Mouse (Mus musculus): ENCODE data around the gene Adamts9. TPM values are rescaled to one million over a fixed set of nuclear protein-coding genes. Genes with fewer than 3 reads are reported as not detected.

Gene Adamts9
- polyA plus RNA-seq, 1 experiment from 2014 or later, result 22.8 TPM

GRCm38 (mm10) chr6:92787376-92787712 is 155.9 kb downstream of the Adamts9 start:
- no peaks in the 10 kb centered on the region for H3K36me3 ChIP-seq (ENCODE audit: control insufficient read depth, insufficient read depth, low read length)
- H3K4me2 ChIP-seq (ENCODE audit: low read depth, low read length), result peak overlapping the region; percentile 47
- 0% methylated on average over 12 of the region's 12 CpGs for WGBS
- H3K27ac ChIP-seq (ENCODE audit: low read length), result no peak overlapping the region
- 0 out of 2 replicates have a peak, but pooled peaks cover 4% of the 10 kb centered on the region for H3K27me3 ChIP-seq (ENCODE audit: control insufficient read depth, insufficient read depth, low read length)
- H3K4me3 ChIP-seq (replicated peaks; ENCODE audit: low read length), result peak overlapping the region; percentile 23; the same call in 1 of the 2 replicates
- H3K4me1 ChIP-seq (ENCODE audit: control insufficient read depth, insufficient read depth, low read length), result 0 out of 2 replicates have a peak, but pooled peaks cover 4% of the 10 kb centered on the region
- peak overlapping the region; percentile 57; the same call in 1 of the 2 replicates for H3K9ac ChIP-seq (ENCODE audit: low read length)
- peak; percentile 66 for ATAC-seq (ENCODE audit: insufficient read depth, low FRiP score)
- H3K9me3 ChIP-seq (replicated peaks; ENCODE audit: control insufficient read depth, low read length), result no peaks in the 10 kb centered on the region

GRCm38 (mm10) chr6:92786701-92787375 is 156.5 kb downstream of the Adamts9 start:
- Histone ChIP-seq H3K27ac (ENCODE audit: low read length) (no peak overlapping the region), H3K9me3 (replicated peaks; ENCODE audit: control insufficient read depth, low read length) (no peaks in the 10 kb centered on the region), H3K4me2 (ENCODE audit: low read depth, low read length) (peak overlapping the region; percentile 47), H3K36me3 (ENCODE audit: control insufficient read depth, insufficient read depth, low read length) (no peaks in the 10 kb centered on the region), H3K27me3 (ENCODE audit: control insufficient read depth, insufficient read depth, low read length) (0 out of 2 replicates have a peak, but pooled peaks cover 4% of the 10 kb centered on the region), H3K4me1 (ENCODE audit: control insufficient read depth, insufficient read depth, low read length) (0 out of 2 replicates have a peak, but pooled peaks cover 4% of the 10 kb centered on the region), H3K9ac (ENCODE audit: low read length) (peak overlapping the region; percentile 57; the same call in 1 of the 2 replicates), H3K4me3 (replicated peaks; ENCODE audit: low read length) (peak overlapping the region; percentile 23; the same call in 1 of the 2 replicates)
- ATAC-seq (ENCODE audit: insufficient read depth, low FRiP score), result no peak
- 16% methylated on average over 20 of the region's 20 CpGs for WGBS

DNA sequence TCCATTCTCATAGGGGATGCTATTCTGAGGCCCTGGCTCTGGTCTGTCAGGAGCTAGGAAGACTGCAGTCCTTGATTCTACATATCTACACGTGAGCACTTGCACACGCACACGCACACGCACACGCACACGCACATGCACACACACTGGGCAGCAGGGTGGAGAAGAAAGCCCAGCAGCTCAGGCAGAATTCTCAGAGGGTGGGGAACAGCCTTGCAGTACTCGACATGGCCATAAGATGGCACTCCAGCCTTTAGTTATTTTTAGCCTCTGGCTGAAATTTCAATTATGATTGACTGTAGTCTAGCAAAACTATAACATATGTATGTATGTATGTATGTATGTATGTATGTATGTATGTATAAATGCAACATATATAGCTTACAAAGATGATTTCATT is 158.5 kb downstream of the Adamts9 start:
- Histone ChIP-seq H3K27ac (ENCODE audit: low read length) (no peak overlapping the region), H3K9me3 (replicated peaks; ENCODE audit: control insufficient read depth, low read length) (no peaks in the 10 kb centered on the region), H3K4me2 (ENCODE audit: low read depth, low read length) (no peak overlapping the region), H3K4me1 (ENCODE audit: control insufficient read depth, insufficient read depth, low read length) (0 out of 2 replicates have a peak, but pooled peaks cover 4% of the 10 kb centered on the region), H3K4me3 (replicated peaks; ENCODE audit: low read length) (no peak overlapping the region), H3K9ac (ENCODE audit: low read length) (no peak overlapping the region), H3K27me3 (ENCODE audit: control insufficient read depth, insufficient read depth, low read length) (0 out of 2 replicates have a peak, but pooled peaks cover 4% of the 10 kb centered on the region), H3K36me3 (ENCODE audit: control insufficient read depth, insufficient read depth, low read length) (no peaks in the 10 kb centered on the region)
- 19% methylated on average over 7 of the region's 7 CpGs for WGBS
- no peak for ATAC-seq (ENCODE audit: insufficient read depth, low FRiP score)

GRCm38 (mm10) chr6:92781446-92781845 is 161.8 kb downstream of the Adamts9 start:
- Histone ChIP-seq H3K27ac (ENCODE audit: low read length) (no peak overlapping the region), H3K4me3 (replicated peaks; ENCODE audit: low read length) (no peak overlapping the region), H3K4me1 (ENCODE audit: control insufficient read depth, insufficient read depth, low read length) (no peaks in the 10 kb centered on the region), H3K9me3 (replicated peaks; ENCODE audit: control insufficient read depth, low read length) (no peaks in the 10 kb centered on the region), H3K9ac (ENCODE audit: low read length) (no peak overlapping the region), H3K36me3 (ENCODE audit: control insufficient read depth, insufficient read depth, low read length) (no peaks in the 10 kb centered on the region), H3K4me2 (ENCODE audit: low read depth, low read length) (no peak overlapping the region), H3K27me3 (ENCODE audit: control insufficient read depth, insufficient read depth, low read length) (0 out of 2 replicates have a peak, but pooled peaks cover 4% of the 10 kb centered on the region)
- 75% methylated on average over 6 of the region's 6 CpGs for WGBS
- ATAC-seq (ENCODE audit: insufficient read depth, low FRiP score), result no peak

- Histone ChIP-seq H3K4me1 (ENCODE audit: control insufficient read depth, insufficient read depth, low read length) (no peaks in the 10 kb centered on the region), H3K27me3 (ENCODE audit: control insufficient read depth, insufficient read depth, low read length) (no peaks in the 10 kb centered on the region), H3K9ac (ENCODE audit: low read length) (no peak overlapping the region), H3K4me3 (replicated peaks; ENCODE audit: low read length) (no peak overlapping the region), H3K27ac (ENCODE audit: low read length) (no peak overlapping the region), H3K9me3 (replicated peaks; ENCODE audit: control insufficient read depth, low read length) (no peaks in the 10 kb centered on the region), H3K4me2 (ENCODE audit: low read depth, low read length) (no peak overlapping the region), H3K36me3 (ENCODE audit: control insufficient read depth, insufficient read depth, low read length) (no peaks in the 10 kb centered on the region)
- WGBS, result 52% methylated on average over 5 of the region's 5 CpGs
- 0 out of 2 replicates have a peak, but pooled peaks have one; percentile 40 for ATAC-seq (ENCODE audit: insufficient read depth, low FRiP score)
Measured at GRCm38 (mm10) chr6:92779935-92780205, 163.4 kb downstream of the Adamts9 start.

DNA sequence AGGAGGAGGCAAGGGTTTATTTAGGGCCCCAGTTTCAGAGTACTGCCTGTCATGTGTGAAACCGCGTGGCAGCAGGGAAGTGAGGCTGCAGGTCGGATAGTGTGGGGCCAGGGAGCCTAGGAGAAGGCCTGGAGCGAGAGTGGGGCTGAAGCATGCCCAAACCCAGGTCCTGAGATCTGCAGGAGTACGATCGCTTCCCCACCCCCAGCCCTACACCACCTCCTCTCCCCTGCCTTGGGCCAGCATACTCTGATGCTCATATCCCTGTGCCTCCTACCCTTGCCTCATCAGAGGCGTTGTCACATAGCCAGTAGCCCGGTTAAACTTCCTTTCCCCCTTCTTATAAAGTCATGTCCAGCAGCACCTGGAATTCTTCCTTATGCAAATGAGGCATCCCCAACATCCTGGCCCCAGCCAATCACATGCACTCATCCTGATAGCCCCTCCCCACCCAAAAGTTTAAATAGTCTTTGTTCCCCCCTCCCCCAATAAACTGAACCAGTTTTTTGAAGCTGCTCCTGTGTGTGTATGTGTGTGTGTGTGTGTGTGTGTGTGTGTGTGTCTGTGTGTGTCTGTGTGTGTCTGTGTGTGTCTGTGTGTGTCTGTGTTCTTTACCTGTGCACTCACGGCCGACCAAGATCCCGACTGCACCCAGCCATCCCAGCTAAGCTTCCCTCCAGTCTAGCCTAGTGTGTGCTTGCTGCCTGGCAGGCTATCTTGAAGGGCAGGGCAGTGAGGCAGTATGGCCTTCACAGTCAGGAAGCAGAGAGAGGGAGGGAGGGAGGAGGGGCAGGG is 164.0 kb downstream of the Adamts9 start:
- Histone ChIP-seq H3K4me2 (ENCODE audit: low read depth, low read length) (no peak overlapping the region), H3K36me3 (ENCODE audit: control insufficient read depth, insufficient read depth, low read length) (no peaks in the 10 kb centered on the region), H3K9ac (ENCODE audit: low read length) (no peak overlapping the region), H3K4me3 (replicated peaks; ENCODE audit: low read length) (no peak overlapping the region), H3K27ac (ENCODE audit: low read length) (no peak overlapping the region), H3K27me3 (ENCODE audit: control insufficient read depth, insufficient read depth, low read length) (no peaks in the 10 kb centered on the region), H3K4me1 (ENCODE audit: control insufficient read depth, insufficient read depth, low read length) (no peaks in the 10 kb centered on the region), H3K9me3 (replicated peaks; ENCODE audit: control insufficient read depth, low read length) (no peaks in the 10 kb centered on the region)
- 80% methylated on average over 11 of the region's 11 CpGs for WGBS
- peak; percentile 21; the same call in 1 of the 2 replicates for ATAC-seq (ENCODE audit: insufficient read depth, low FRiP score)

- 17% methylated on average over 2 of the region's 2 CpGs for WGBS
- Histone ChIP-seq H3K9ac (ENCODE audit: low read length) (no peak overlapping the region), H3K4me3 (replicated peaks; ENCODE audit: low read length) (no peak overlapping the region), H3K4me2 (ENCODE audit: low read depth, low read length) (no peak overlapping the region), H3K9me3 (replicated peaks; ENCODE audit: control insufficient read depth, low read length) (no peaks in the 10 kb centered on the region), H3K27ac (ENCODE audit: low read length) (no peak overlapping the region), H3K4me1 (ENCODE audit: control insufficient read depth, insufficient read depth, low read length) (no peaks in the 10 kb centered on the region), H3K36me3 (ENCODE audit: control insufficient read depth, insufficient read depth, low read length) (no peaks in the 10 kb centered on the region), H3K27me3 (ENCODE audit: control insufficient read depth, insufficient read depth, low read length) (no peaks in the 10 kb centered on the region)
- ATAC-seq (ENCODE audit: insufficient read depth, low FRiP score), result no peak
Measured at GRCm38 (mm10) chr6:92776356-92776755, 166.9 kb downstream of the Adamts9 start.

GRCm38 (mm10) chr6:92762372-92762771 is 180.9 kb downstream of the Adamts9 start:
- no peak overlapping the region for H3K9ac ChIP-seq (ENCODE audit: low read length)
- H3K4me1 ChIP-seq (ENCODE audit: control insufficient read depth, insufficient read depth, low read length), result no peaks in the 10 kb centered on the region
- H3K36me3 ChIP-seq (ENCODE audit: control insufficient read depth, insufficient read depth, low read length), result no peaks in the 10 kb centered on the region
- no peak for ATAC-seq (ENCODE audit: insufficient read depth, low FRiP score)
- no peak overlapping the region for H3K27ac ChIP-seq (ENCODE audit: low read length)
- WGBS, result 59% methylated on average over 3 of the region's 3 CpGs
- H3K4me3 ChIP-seq (replicated peaks; ENCODE audit: low read length), result no peak overlapping the region
- no peak overlapping the region for H3K4me2 ChIP-seq (ENCODE audit: low read depth, low read length)
- no peaks in the 10 kb centered on the region for H3K27me3 ChIP-seq (ENCODE audit: control insufficient read depth, insufficient read depth, low read length)
- H3K9me3 ChIP-seq (replicated peaks; ENCODE audit: control insufficient read depth, low read length), result no peaks in the 10 kb centered on the region

DNA sequence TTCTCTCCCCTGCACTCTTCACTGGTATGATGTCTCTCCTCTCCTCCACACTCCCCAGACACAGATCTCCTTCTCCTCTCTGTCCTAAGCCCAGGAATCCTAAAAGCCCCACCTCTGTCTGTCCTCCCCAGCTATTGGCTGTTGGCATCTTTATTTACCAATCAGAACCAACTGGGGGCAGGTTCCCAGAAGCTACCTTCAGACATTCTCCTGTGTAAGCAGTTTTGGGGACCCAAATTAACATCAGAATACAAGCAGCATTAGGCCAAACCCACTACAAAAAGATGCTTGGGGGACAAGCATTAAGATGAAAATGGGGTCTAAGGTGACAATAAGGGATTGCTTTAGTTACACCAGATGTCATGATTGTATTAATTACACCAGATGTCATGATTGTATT is 183.7 kb downstream of the Adamts9 start:
- Histone ChIP-seq H3K27me3 (ENCODE audit: control insufficient read depth, insufficient read depth, low read length) (no peaks in the 10 kb centered on the region), H3K4me3 (replicated peaks; ENCODE audit: low read length) (no peak overlapping the region), H3K27ac (ENCODE audit: low read length) (no peak overlapping the region), H3K9me3 (replicated peaks; ENCODE audit: control insufficient read depth, low read length) (no peaks in the 10 kb centered on the region), H3K9ac (ENCODE audit: low read length) (no peak overlapping the region), H3K36me3 (ENCODE audit: control insufficient read depth, insufficient read depth, low read length) (no peaks in the 10 kb centered on the region), H3K4me2 (ENCODE audit: low read depth, low read length) (no peak overlapping the region), H3K4me1 (ENCODE audit: control insufficient read depth, insufficient read depth, low read length) (no peaks in the 10 kb centered on the region)
- ATAC-seq (ENCODE audit: insufficient read depth, low FRiP score), result no peak

Data from stomach, embryonic 16.5 days (tissue).